Mouse (Mus musculus) T-helper 2 cell (primary cell): Measurements from ENCODE around the gene Ccdc171.

Experiments
- in situ Hi-C: fragments of 300-600 bp; cut with MboI, MseI; formaldehyde crosslinking; loops from one replicate; pipeline ENCODE4 v1.15.1; 2025; ENCODE audit warnings: high pct_unique_total_duplicates

Gene Ccdc171

GRCm38 (mm10) chr4:83791811-83792210 lies 266.5 kb downstream of the Ccdc171 start:
- in situ Hi-C loops = loop anchor here (10.0 kb wide), 1 partner anchor 753 kb away; no protein-coding TSS in a partner anchor

GRCm38 (mm10) chr4:83794315-83794922 lies 269.1 kb downstream of the Ccdc171 start:
- in situ Hi-C loops = loop anchor here (10.0 kb wide), 1 partner anchor 750 kb away; no protein-coding TSS in a partner anchor

- in situ Hi-C loops = loop anchor here (10.0 kb wide), 1 partner anchor 750 kb away; no protein-coding TSS in a partner anchor
Measured at GRCm38 (mm10) chr4:83794930-83795459, 269.6 kb downstream of the Ccdc171 start.

GRCm38 (mm10) chr4:83797976-83798375 lies 272.6 kb downstream of the Ccdc171 start:
- in situ Hi-C loops = loop anchor here (10.0 kb wide), 1 partner anchor 747 kb away; no protein-coding TSS in a partner anchor

GRCm38 (mm10) chr4:83798674-83799430 lies 273.5 kb downstream of the Ccdc171 start:
- in situ Hi-C loops = loop anchor here (10.0 kb wide), 1 partner anchor 746 kb away; no protein-coding TSS in a partner anchor

GRCm38 (mm10) chr4:83800402-83800801 lies 275.1 kb downstream of the Ccdc171 start:
- in situ Hi-C loops = no loop called here

- in situ Hi-C loops = no loop called here
Measured at GRCm38 (mm10) chr4:83816925-83817324, 291.6 kb downstream of the Ccdc171 start.

GRCm38 (mm10) chr4:83829718-83830459 lies 304.5 kb downstream of the Ccdc171 start:
- in situ Hi-C loops = no loop called here

- in situ Hi-C loops = no loop called here
Measured at GRCm38 (mm10) chr4:83830891-83831880, 305.8 kb downstream of the Ccdc171 start.

GRCm38 (mm10) chr4:83839077-83839476 lies 313.7 kb downstream of the Ccdc171 start:
- in situ Hi-C loops = no loop called here

GRCm38 (mm10) chr4:83846304-83846703 lies 321.0 kb downstream of the Ccdc171 start:
- in situ Hi-C loops = no loop called here

GRCm38 (mm10) chr4:83853885-83854284 lies 328.5 kb downstream of the Ccdc171 start:
- in situ Hi-C loops = no loop called here

- in situ Hi-C loops = no loop called here
Measured at GRCm38 (mm10) chr4:83861706-83862105, 336.4 kb downstream of the Ccdc171 start.

- in situ Hi-C loops = no loop called here
Measured at GRCm38 (mm10) chr4:83862295-83862694, 336.9 kb downstream of the Ccdc171 start.

- in situ Hi-C loops = no loop called here
Measured at GRCm38 (mm10) chr4:83876600-83876999, 351.3 kb downstream of the Ccdc171 start.

- in situ Hi-C loops = no loop called here
Measured at GRCm38 (mm10) chr4:83878236-83878635, 352.9 kb downstream of the Ccdc171 start.

- in situ Hi-C loops = no loop called here
Measured at GRCm38 (mm10) chr4:83888459-83889054, 363.2 kb downstream of the Ccdc171 start.

- in situ Hi-C loops = no loop called here
Measured at GRCm38 (mm10) chr4:83902081-83902645, 376.8 kb downstream of the Ccdc171 start.
